Mouse (Mus musculus) forebrain, embryonic 14.5 days (tissue): Measurements from ENCODE around the gene Wdr95. TPM values are rescaled to one million over a fixed set of nuclear protein-coding genes. Genes with fewer than 3 reads are reported as not detected.

Experiments
- ATAC-seq: fragments of 200-750 bp; cut with Nextera tagmentation; 2 replicates; pipeline ENCODE4 v1.8.0; 2017; ENCODE audit warnings: mild to moderate bottlenecking, moderate library complexity
- DNase-seq: peaks from one replicate; pipeline ENCODE4 v3.0.0-alpha.2; 2015; ENCODE audit warnings: low spot score
- H3K27ac ChIP-seq: fragments of 300-500 bp; sonication (generic); 2 replicates; pipeline ENCODE4 v1.5.1; 2014; ENCODE audit warnings: low read depth, mild to moderate bottlenecking, control low read depth, low read length, moderate library complexity
- H3K27me3 ChIP-seq: fragments of 300-500 bp; sonication (generic); replicated peaks from 2 replicates; pipeline ENCODE4 v1.6.1; 2014; ENCODE audit warnings: low read length, control low read depth, mixed read lengths; ENCODE audit not compliant: control insufficient read depth, insufficient read depth
- H3K36me3 ChIP-seq: fragments of 300-500 bp; sonication (generic); 2 replicates; pipeline ENCODE4 v1.6.1; 2014; ENCODE audit warnings: low read length, control low read depth; ENCODE audit not compliant: control insufficient read depth, insufficient read depth
- H3K4me1 ChIP-seq: fragments of 300-500 bp; sonication (generic); 2 replicates; pipeline ENCODE4 v1.6.1; 2014; ENCODE audit warnings: antibody characterized with exemption, low read length, control low read depth; ENCODE audit not compliant: control insufficient read depth, insufficient read depth
- H3K4me2 ChIP-seq: fragments of 300-500 bp; sonication (generic); 2 replicates; pipeline ENCODE4 v1.6.1; 2014; ENCODE audit warnings: mild to moderate bottlenecking, control low read depth, low read length
- H3K4me3 ChIP-seq: fragments of 300-500 bp; sonication (generic); 2 replicates; pipeline ENCODE4 v1.5.1; 2014; ENCODE audit warnings: low read depth, low read length, control low read depth
- H3K9ac ChIP-seq: fragments of 300-500 bp; sonication (generic); 2 replicates; pipeline ENCODE4 v1.6.1; 2014; ENCODE audit warnings: mild to moderate bottlenecking, low read length, control low read depth, moderate library complexity
- H3K9me3 ChIP-seq: fragments of 300-500 bp; sonication (generic); replicated peaks from 2 replicates; pipeline ENCODE4 v1.6.1; 2016; ENCODE audit warnings: low read length, control low read depth, mixed read lengths; ENCODE audit not compliant: control insufficient read depth
- WGBS: fragments of 180-500 bp; shearing (Covaris S2); extraction: QIAGEN DNeasy Blood & Tissue Kit; methylation state at CpG from one replicate; pipeline ENCODE4 v1.1.7; 2014; 5-methylcytosine and 5-hydroxymethylcytosine counted together
- polyA plus RNA-seq: library from polyadenylated mRNA; unstranded; fragments of >200 nt; fragmentation: Nextera tagmentation; extraction: Ambion mirVana; gene quantifications from 2 replicates; pipeline ENCODE4 v1.2.1, GENCODE M21; 2014

Wdr95 gene
- polyA plus RNA-seq, 1 experiment from 2014 or later, result 0.69 TPM

- WGBS, result 76% methylated on average over 8 of the region's 10 CpGs
- DNase-seq (no peak), ATAC-seq (no peak)
- Histone ChIP-seq H3K27ac (no peak overlapping the region), H3K4me3 (no peak overlapping the region), H3K9ac (no peak overlapping the region), H3K4me2 (no peak overlapping the region), H3K9me3 (no peaks in the 10 kb centered on the region), H3K4me1 (no peaks in the 10 kb centered on the region), H3K27me3 (no peaks in the 10 kb centered on the region), H3K36me3 (no peaks in the 10 kb centered on the region)
Observed at GRCm38 (mm10) chr5:149551179-149551578, 22.7 kb downstream of the Wdr95 start.

GRCm38 (mm10) chr5:149552742-149553141, 24.3 kb downstream of the Wdr95 start:
- Histone ChIP-seq H3K27ac (no peak overlapping the region), H3K4me3 (no peak overlapping the region), H3K36me3 (no peaks in the 10 kb centered on the region), H3K27me3 (no peaks in the 10 kb centered on the region), H3K4me2 (no peak overlapping the region), H3K9ac (no peak overlapping the region), H3K4me1 (no peaks in the 10 kb centered on the region), H3K9me3 (no peaks in the 10 kb centered on the region)
- WGBS, result 57% methylated on average over 9 of the region's 9 CpGs
- no peak for DNase-seq
- ATAC-seq, result no peak

GRCm38 (mm10) chr5:149553373-149553772, 24.9 kb downstream of the Wdr95 start:
- H3K4me1 ChIP-seq, result no peaks in the 10 kb centered on the region
- no peaks in the 10 kb centered on the region for H3K9me3 ChIP-seq
- H3K27me3 ChIP-seq, result no peaks in the 10 kb centered on the region
- no peaks in the 10 kb centered on the region for H3K36me3 ChIP-seq
- no peak overlapping the region for H3K4me3 ChIP-seq
- DNase-seq (no peak), ATAC-seq (no peak)
- H3K4me2 ChIP-seq, result no peak overlapping the region
- H3K9ac ChIP-seq, result no peak overlapping the region
- H3K27ac ChIP-seq, result no peak overlapping the region
- WGBS, result 93% methylated on average over 11 of the region's 11 CpGs

GRCm38 (mm10) chr5:149554397-149554796, 25.9 kb downstream of the Wdr95 start:
- Histone ChIP-seq H3K36me3 (no peaks in the 10 kb centered on the region), H3K27ac (no peak overlapping the region), H3K9me3 (no peaks in the 10 kb centered on the region), H3K4me3 (no peak overlapping the region), H3K4me2 (no peak overlapping the region), H3K9ac (no peak overlapping the region), H3K4me1 (no peaks in the 10 kb centered on the region), H3K27me3 (no peaks in the 10 kb centered on the region)
- 88% methylated on average over 8 of the region's 8 CpGs for WGBS
- DNase-seq (no peak), ATAC-seq (no peak)

- H3K27ac ChIP-seq, result peak overlapping the region; percentile 61
- WGBS, result 42% methylated on average over 11 of the region's 11 CpGs
- no peak overlapping the region for H3K9ac ChIP-seq
- peak; percentile 94 for DNase-seq
- H3K4me1 ChIP-seq, result peaks cover 13% of the 10 kb centered on the region
- H3K4me2 ChIP-seq, result no peak overlapping the region
- H3K27me3 ChIP-seq, result no peaks in the 10 kb centered on the region
- ATAC-seq, result peak; percentile 88
- H3K4me3 ChIP-seq, result no peak overlapping the region
- no peaks in the 10 kb centered on the region for H3K9me3 ChIP-seq
- no peaks in the 10 kb centered on the region for H3K36me3 ChIP-seq
Observed at GRCm38 (mm10) chr5:149560903-149561588, 32.6 kb downstream of the Wdr95 start.

- 27% methylated on average over 11 of the region's 11 CpGs for WGBS
- Histone ChIP-seq H3K27me3 (no peaks in the 10 kb centered on the region), H3K4me3 (no peak overlapping the region), H3K4me2 (no peak overlapping the region), H3K9me3 (no peaks in the 10 kb centered on the region), H3K27ac (no peak overlapping the region; the same call in 1 of the 2 replicates), H3K36me3 (no peaks in the 10 kb centered on the region), H3K4me1 (peaks cover 16% of the 10 kb centered on the region), H3K9ac (no peak overlapping the region)
- ATAC-seq (peak; percentile 30; the same call in 1 of the 2 replicates), DNase-seq (no peak)
Observed at GRCm38 (mm10) chr5:149566026-149566425, 37.5 kb downstream of the Wdr95 start.

GRCm38 (mm10) chr5:149566957-149567356, 38.5 kb downstream of the Wdr95 start:
- Histone ChIP-seq H3K4me3 (no peak overlapping the region), H3K9ac (no peak overlapping the region), H3K27me3 (no peaks in the 10 kb centered on the region), H3K4me2 (no peak overlapping the region), H3K9me3 (no peaks in the 10 kb centered on the region), H3K27ac (no peak overlapping the region; the same call in 1 of the 2 replicates), H3K4me1 (peaks cover 15% of the 10 kb centered on the region), H3K36me3 (no peaks in the 10 kb centered on the region)
- 61% methylated on average over 5 of the region's 5 CpGs for WGBS
- DNase-seq (peak; percentile 38), ATAC-seq (0 out of 2 replicates have a peak, but pooled peaks have one; percentile 9)

GRCm38 (mm10) chr5:149568993-149569392, 40.5 kb downstream of the Wdr95 start:
- H3K36me3 ChIP-seq, result no peaks in the 10 kb centered on the region
- no peaks in the 10 kb centered on the region for H3K27me3 ChIP-seq
- H3K27ac ChIP-seq, result no peak overlapping the region
- 85% methylated on average over 13 of the region's 13 CpGs for WGBS
- H3K9me3 ChIP-seq, result no peaks in the 10 kb centered on the region
- H3K4me2 ChIP-seq, result no peak overlapping the region
- H3K9ac ChIP-seq, result no peak overlapping the region
- DNase-seq, result no peak
- no peak overlapping the region for H3K4me3 ChIP-seq
- ATAC-seq, result no peak
- peaks cover 15% of the 10 kb centered on the region for H3K4me1 ChIP-seq

- H3K4me1 ChIP-seq, result peaks cover 10% of the 10 kb centered on the region
- no peaks in the 10 kb centered on the region for H3K36me3 ChIP-seq
- peak overlapping the region; percentile 27; the same call in 1 of the 2 replicates for H3K27ac ChIP-seq
- no peaks in the 10 kb centered on the region for H3K27me3 ChIP-seq
- H3K9ac ChIP-seq, result no peak overlapping the region
- peak; percentile 50; the same call in 1 of the 2 replicates for ATAC-seq
- no peak overlapping the region for H3K4me3 ChIP-seq
- peak; percentile 78 for DNase-seq
- H3K4me2 ChIP-seq, result peak overlapping the region; percentile 17; the same call in 1 of the 2 replicates
- H3K9me3 ChIP-seq, result no peaks in the 10 kb centered on the region
- WGBS, result 28% methylated on average over 10 of the region's 10 CpGs
Observed at GRCm38 (mm10) chr5:149576977-149577376, 48.5 kb downstream of the Wdr95 start.
